Mouse (Mus musculus) neural tube, embryonic 12.5 days (tissue): ENCODE results near the gene Iba57. TPM values are rescaled to one million over a fixed set of nuclear protein-coding genes. Genes with fewer than 3 reads are reported as not detected.
A peak's percentile ranks its signal among the peaks of the same experiment; 100 is the strongest.

Source experiments
- ATAC-seq: fragments of 200-750 bp; cut with Nextera tagmentation; 2 replicates; pipeline ENCODE4 v1.8.0; 2017; ENCODE audit warnings: low read depth, mild to moderate bottlenecking, moderate TSS enrichment, moderate library complexity; ENCODE audit not compliant: low FRiP score
- H3K27ac ChIP-seq: fragments of 300-500 bp; sonication (generic); 2 replicates; pipeline ENCODE4 v1.5.1; 2016
- H3K27me3 ChIP-seq: fragments of 300-500 bp; sonication (generic); replicated peaks from 2 replicates; pipeline ENCODE4 v1.6.1; 2016; ENCODE audit warnings: mild to moderate bottlenecking
- H3K36me3 ChIP-seq: fragments of 300-500 bp; sonication (generic); 2 replicates; pipeline ENCODE4 v1.6.1; 2016; ENCODE audit warnings: mild to moderate bottlenecking
- H3K4me1 ChIP-seq: fragments of 300-500 bp; sonication (generic); 2 replicates; pipeline ENCODE4 v1.6.1; 2016
- H3K4me2 ChIP-seq: fragments of 300-500 bp; sonication (generic); replicated peaks from 2 replicates; pipeline ENCODE4 v1.6.1; 2016; ENCODE audit warnings: mild to moderate bottlenecking
- H3K4me3 ChIP-seq: fragments of 300-500 bp; sonication (generic); 2 replicates; pipeline ENCODE4 v1.5.1; 2016
- H3K9ac ChIP-seq: fragments of 300-500 bp; sonication (generic); 2 replicates; pipeline ENCODE4 v1.6.1; 2016; ENCODE audit warnings: mild to moderate bottlenecking
- H3K9me3 ChIP-seq: fragments of 300-500 bp; sonication (generic); 2 replicates; pipeline ENCODE4 v1.6.1; 2016; ENCODE audit warnings: mild to moderate bottlenecking
- WGBS: fragments of 180-500 bp; shearing (Covaris S2); methylation state at CpG from one replicate; pipeline ENCODE4 v1.1.7; 2016; 5-methylcytosine and 5-hydroxymethylcytosine counted together
- polyA plus RNA-seq: library from polyadenylated mRNA; unstranded; fragments of >200 nt; fragmentation: Nextera tagmentation; extraction: Ambion mirVana; gene quantifications from 2 replicates; pipeline ENCODE4 v1.2.1, GENCODE M21; 2016

Iba57 gene
- polyA plus RNA-seq, 1 experiment from 2014 or later, result 6.5 TPM

DNA sequence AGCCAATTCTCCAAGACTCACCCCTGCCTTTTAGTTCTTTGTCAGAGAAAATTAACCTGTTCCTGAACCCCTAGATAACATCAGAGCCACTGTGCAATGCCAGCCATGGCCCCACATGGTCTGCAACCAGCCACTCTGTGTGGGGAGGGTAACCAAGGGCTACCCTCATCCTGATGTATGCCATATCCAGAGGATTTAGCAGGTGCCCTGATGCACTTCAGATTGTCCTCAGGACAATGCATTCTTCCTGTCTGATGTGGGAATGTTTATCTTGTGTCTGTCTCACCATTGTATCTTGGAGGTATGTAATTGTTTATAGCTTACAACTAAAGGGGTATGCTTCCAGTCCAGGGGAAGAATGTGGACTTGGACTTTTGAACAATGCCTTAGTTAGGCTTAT is 32.7 kb upstream of the Iba57 start:
- H3K36me3 ChIP-seq, result peaks cover 9% of the 10 kb centered on the region; the same call in 1 of the 2 replicates
- H3K27me3 ChIP-seq, result no peaks in the 10 kb centered on the region
- H3K9ac ChIP-seq, result no peak overlapping the region
- ATAC-seq, result no peak
- no peak overlapping the region for H3K4me2 ChIP-seq
- H3K4me1 ChIP-seq, result peaks cover 4% of the 10 kb centered on the region
- H3K4me3 ChIP-seq, result no peak overlapping the region
- no peak overlapping the region for H3K27ac ChIP-seq
- H3K9me3 ChIP-seq, result no peaks in the 10 kb centered on the region

DNA sequence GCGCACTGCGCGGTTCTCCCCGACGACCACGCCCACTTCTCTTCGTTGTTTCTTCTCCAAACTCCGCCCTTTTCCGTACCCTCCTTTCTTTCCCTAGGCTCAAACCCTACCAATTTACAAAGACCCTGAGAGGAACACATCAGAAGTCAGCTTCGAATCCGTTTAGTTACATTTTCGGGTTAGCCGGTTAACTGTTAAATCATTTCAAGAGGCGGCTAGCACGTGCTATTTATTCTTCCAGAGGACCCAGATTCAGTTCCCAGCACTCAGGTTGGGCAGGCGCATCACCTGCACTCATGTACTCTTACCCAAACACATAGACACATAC is 28.5 kb upstream of the Iba57 start, which contains the start of gene Guk1:
Gene Guk1 (minus strand): TSS at position 154 of the 328 bp plus-strand sequence.
- H3K4me1 ChIP-seq, result peaks cover 6% of the 10 kb centered on the region; the same call in 1 of the 2 replicates
- no peaks in the 10 kb centered on the region for H3K9me3 ChIP-seq
- H3K4me2 ChIP-seq, result peak within 1 kb of the TSS; percentile 70
- H3K27me3 ChIP-seq, result no peaks in the 10 kb centered on the region
- peak within 1 kb of the TSS; percentile 38; the same call in 1 of the 2 replicates for H3K27ac ChIP-seq
- H3K9ac ChIP-seq, result peak within 1 kb of the TSS; percentile 64
- H3K4me3 ChIP-seq, result peak within 1 kb of the TSS; percentile 58
- 6% methylated on average over 16 of the region's 16 CpGs for WGBS
- ATAC-seq, result peak; percentile 22
- H3K36me3 ChIP-seq, result no peaks in the 10 kb centered on the region

DNA sequence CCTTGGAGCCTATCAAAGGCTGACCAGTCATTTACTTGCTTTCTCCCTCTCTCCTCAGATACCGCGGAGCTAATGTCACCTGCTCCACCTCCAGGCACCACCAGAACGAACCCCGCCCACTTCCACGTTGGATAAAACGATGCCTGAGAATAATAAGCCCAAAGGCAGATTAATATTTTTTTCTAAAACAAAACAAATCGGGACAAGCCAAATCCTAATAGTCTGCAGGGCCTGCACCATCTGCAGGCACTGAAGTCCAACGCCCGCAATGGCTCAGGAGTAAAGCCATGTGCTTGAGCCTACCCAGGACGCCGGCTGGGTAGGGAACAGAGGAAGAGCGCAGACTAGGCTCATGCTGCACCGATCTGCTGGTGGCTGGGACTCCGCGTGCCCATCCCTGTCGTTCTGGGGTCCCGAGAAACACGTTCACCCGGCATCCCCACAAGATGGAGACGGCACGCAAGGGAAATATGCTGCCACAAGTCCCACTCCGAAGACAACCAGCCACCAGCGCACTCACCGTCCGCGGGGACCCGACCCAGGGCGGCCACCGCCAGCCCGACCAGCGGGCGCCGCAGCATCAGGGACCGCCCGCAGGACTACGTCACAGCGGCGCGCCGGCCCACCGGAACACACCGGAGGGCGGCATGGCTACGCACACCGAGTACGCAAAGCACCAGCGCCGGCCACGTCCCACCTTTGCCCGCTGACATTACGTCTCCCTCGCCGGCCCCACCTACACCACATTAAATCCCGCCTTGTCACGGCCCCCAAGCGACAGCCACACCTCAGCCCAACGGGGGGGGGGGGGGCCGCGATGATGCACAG is 27.9 kb upstream of the Iba57 start:
- Histone ChIP-seq H3K27me3 (no peaks in the 10 kb centered on the region), H3K27ac (peak overlapping the region; percentile 38; the same call in 1 of the 2 replicates), H3K4me2 (peak overlapping the region; percentile 70), H3K9me3 (no peaks in the 10 kb centered on the region), H3K9ac (peak overlapping the region; percentile 64), H3K4me1 (peaks cover 6% of the 10 kb centered on the region; the same call in 1 of the 2 replicates), H3K36me3 (no peaks in the 10 kb centered on the region), H3K4me3 (peak overlapping the region; percentile 58)
- WGBS, result under 1% methylated on average over 59 of the region's 59 CpGs
- peak; percentile 95 for ATAC-seq

DNA sequence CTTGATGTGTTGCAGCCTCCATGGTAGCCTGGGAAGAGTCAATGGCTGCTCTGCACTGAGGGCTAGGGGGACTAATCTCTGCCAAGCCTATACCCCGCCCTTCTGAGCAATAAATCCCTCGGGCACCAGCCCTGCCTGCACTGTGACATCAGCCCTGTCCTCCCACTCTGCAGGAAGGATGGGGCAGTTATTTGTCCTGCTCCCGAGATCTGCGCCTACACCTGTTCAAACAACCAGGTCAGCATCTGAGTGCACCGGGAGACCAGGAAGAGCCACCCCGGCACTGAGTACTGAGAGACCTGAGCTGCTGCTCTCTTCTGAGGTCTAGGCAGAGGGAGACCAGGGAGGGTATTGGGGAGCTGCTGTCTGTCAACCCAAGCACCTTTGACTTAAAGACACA is 24.2 kb upstream of the Iba57 start:
- H3K4me1 ChIP-seq, result peaks cover 6% of the 10 kb centered on the region; the same call in 1 of the 2 replicates
- no peak overlapping the region for H3K27ac ChIP-seq
- no peaks in the 10 kb centered on the region for H3K27me3 ChIP-seq
- H3K9ac ChIP-seq, result no peak overlapping the region
- 68% methylated on average over 6 of the region's 6 CpGs for WGBS
- peaks cover 27% of the 10 kb centered on the region for H3K36me3 ChIP-seq
- no peak for ATAC-seq
- no peak overlapping the region for H3K4me3 ChIP-seq
- no peak overlapping the region for H3K4me2 ChIP-seq
- H3K9me3 ChIP-seq, result no peaks in the 10 kb centered on the region

DNA sequence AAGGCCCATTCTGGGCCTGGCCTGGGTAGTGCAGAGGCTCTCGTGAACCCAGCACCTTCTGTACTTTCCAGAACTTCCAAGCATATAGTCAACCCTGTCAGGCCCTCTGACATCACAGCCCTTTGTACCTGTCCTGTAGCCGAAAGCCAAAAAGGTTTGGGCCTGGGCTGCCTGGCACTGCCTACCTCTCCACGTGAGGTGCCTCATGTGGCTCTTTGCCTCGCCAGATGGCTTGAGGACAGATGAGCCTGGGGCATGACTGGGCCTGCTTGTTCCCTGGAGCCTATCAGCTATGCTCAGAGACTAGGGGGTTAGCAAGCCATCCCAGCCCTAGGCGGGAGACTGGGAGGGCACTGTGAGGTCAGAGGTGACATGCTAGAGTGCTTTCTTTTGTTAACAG is 22.0 kb upstream of the Iba57 start:
- ATAC-seq, result no peak
- Histone ChIP-seq H3K9ac (no peak overlapping the region), H3K27ac (no peak overlapping the region), H3K4me1 (peaks cover 6% of the 10 kb centered on the region; the same call in 1 of the 2 replicates), H3K36me3 (peaks cover 31% of the 10 kb centered on the region), H3K9me3 (no peaks in the 10 kb centered on the region), H3K27me3 (no peaks in the 10 kb centered on the region), H3K4me3 (no peak overlapping the region), H3K4me2 (no peak overlapping the region)
- WGBS, result 83% methylated on average over 5 of the region's 5 CpGs

DNA sequence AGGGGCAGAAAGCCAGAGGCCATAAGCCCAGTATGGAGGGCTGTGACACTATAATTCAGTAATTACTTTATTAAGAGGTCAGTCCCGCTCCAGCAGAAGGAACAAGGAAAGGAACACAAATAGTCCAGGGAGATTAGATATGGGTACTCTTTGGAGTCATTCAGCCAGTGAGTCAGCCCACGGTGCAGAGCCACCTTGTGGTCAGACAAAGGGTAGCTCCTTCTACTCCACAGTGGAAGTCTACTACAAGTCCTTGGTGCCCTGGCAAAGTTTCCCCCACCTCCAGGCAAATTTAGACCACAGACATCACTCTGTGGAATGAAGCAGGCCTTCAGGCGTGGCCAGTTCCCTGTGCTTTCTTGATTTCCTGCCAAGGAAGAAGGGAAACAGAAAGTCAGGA is 20.3 kb upstream of the Iba57 start:
- 0 out of 2 replicates have a peak, but pooled peaks have one; percentile 44 for ATAC-seq
- Histone ChIP-seq H3K36me3 (peaks cover 31% of the 10 kb centered on the region), H3K27ac (no peak overlapping the region), H3K4me1 (no peaks in the 10 kb centered on the region), H3K27me3 (peaks cover 7% of the 10 kb centered on the region), H3K4me2 (no peak overlapping the region), H3K9me3 (no peaks in the 10 kb centered on the region), H3K4me3 (no peak overlapping the region), H3K9ac (no peak overlapping the region)
- WGBS, result 47% methylated on average over 3 of the region's 3 CpGs

DNA sequence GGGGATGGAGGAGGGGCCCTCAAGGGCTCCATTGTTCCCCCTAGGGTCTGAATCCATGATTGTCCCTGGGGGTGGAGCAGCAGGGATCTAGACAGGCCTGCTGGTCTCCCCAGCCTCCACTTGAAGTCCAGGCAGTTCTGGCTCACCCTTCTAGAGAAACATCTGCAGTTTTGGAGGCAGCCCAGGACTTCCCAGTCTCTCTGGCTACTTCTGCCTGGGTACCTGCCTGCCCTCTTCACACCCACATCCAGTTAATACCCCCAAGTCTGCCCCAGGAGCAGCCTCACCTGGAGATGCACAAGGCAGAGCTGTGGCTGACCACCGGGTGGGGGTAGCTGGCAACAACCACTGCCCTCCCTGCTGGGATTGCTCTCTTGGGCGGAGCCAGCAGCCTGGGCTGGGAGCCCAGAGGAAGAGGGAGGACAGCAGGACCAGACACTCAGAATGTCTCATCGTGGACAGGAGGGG is 19.4 kb upstream of the Iba57 start, which contains the start of gene Gjc2:
Gene Gjc2 (minus strand): TSS at position 350 of the 468 bp plus-strand sequence.
- Histone ChIP-seq H3K9ac (no peak within 1 kb of the TSS), H3K4me3 (no peak within 1 kb of the TSS), H3K4me2 (no peak within 1 kb of the TSS), H3K9me3 (no peaks in the 10 kb centered on the region), H3K36me3 (peaks cover 31% of the 10 kb centered on the region), H3K4me1 (no peaks in the 10 kb centered on the region), H3K27me3 (peaks cover 16% of the 10 kb centered on the region), H3K27ac (no peak within 1 kb of the TSS)
- 39% methylated on average over 3 of the region's 3 CpGs for WGBS
- no peak for ATAC-seq

DNA sequence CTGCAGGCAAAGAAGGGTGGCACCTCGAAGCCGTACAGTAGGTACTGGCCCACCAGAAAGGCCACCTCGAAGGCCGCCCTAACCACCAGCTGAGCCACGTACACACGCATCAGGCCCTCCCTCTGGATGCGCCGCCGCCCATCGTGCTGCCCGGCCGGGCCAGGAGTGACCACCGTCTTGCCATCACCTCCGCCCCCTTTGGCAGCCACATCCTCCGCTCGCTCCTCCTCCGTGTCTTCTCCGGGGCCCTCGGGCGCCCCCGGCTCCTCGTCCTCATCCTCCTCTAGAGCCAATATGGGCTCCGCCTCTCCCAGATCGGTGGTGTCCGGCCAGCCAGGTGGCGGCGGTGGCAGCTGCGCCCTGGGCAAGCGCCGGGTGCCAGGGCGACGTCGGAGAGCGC is 13.4 kb upstream of the Iba57 start:
- 0 out of 2 replicates have a peak, but pooled peaks cover 3% of the 10 kb centered on the region for H3K4me1 ChIP-seq
- 0 out of 2 replicates have a peak overlapping the region, but pooled peaks have one; percentile 25 for H3K4me2 ChIP-seq
- H3K36me3 ChIP-seq, result no peaks in the 10 kb centered on the region
- H3K27me3 ChIP-seq, result peaks cover 55% of the 10 kb centered on the region
- no peaks in the 10 kb centered on the region for H3K9me3 ChIP-seq
- WGBS, result 8% methylated on average over 34 of the region's 34 CpGs
- H3K27ac ChIP-seq, result no peak overlapping the region
- H3K9ac ChIP-seq, result no peak overlapping the region
- no peak overlapping the region for H3K4me3 ChIP-seq
- no peak for ATAC-seq

DNA sequence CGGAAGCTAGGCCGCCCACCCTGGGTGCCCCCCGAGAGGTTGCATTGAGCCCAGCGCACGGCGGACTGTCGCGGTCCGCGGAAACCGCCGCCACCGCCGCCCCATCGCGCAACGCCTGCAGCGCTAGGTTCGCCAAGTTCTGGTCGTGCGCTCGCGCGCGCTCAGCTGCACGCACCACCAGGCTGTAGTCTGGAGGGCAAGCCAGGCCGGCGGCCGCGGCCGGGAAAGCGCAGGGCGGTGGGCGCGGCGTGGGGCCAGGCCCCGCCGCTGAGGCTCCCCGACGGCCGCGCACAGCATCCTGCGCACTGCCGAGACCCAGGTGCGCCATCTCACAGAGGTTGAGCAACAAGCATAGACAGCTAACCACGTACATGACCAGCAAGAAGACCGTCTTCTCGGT is 12.9 kb upstream of the Iba57 start:
- WGBS, result 3% methylated on average over 48 of the region's 48 CpGs
- H3K4me3 ChIP-seq, result peak overlapping the region; percentile 9; the same call in 1 of the 2 replicates
- H3K36me3 ChIP-seq, result no peaks in the 10 kb centered on the region
- peak overlapping the region; percentile 25; the same call in 1 of the 2 replicates for H3K4me2 ChIP-seq
- 0 out of 2 replicates have a peak, but pooled peaks cover 3% of the 10 kb centered on the region for H3K4me1 ChIP-seq
- H3K27ac ChIP-seq, result no peak overlapping the region
- no peak overlapping the region for H3K9ac ChIP-seq
- ATAC-seq, result no peak
- peaks cover 55% of the 10 kb centered on the region for H3K27me3 ChIP-seq
- no peaks in the 10 kb centered on the region for H3K9me3 ChIP-seq

DNA sequence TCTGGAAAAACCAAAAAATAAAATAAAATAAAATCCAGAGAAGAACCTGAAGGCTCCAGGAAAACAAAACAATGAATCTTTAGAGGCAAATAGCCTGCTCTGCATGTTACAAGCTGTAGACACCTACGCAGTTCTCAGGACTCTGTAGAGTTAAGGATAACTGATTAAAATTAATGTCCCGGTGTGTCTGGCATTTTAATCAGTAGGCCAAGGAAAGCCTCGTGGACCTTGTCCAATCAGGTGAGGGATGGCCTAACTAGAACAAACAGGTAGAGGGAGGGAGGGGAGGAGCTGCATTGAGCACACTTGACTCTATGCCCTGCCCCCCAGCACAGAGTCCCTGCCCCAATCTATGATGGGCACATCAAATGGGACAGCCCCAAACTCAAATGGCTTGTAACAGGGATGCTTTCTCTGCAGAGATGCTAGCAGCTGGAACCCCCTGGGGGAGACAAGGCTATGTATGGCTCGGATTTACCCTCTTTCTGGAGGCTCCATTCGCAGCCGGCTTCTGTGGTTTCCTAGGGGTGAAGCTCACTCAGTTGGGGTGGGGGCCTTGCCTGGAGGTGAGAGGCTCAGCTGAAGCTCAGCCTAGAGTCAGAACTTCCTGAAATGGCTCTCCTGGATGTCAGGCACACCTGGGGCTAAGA is 10.8 kb upstream of the Iba57 start:
- Histone ChIP-seq H3K9me3 (no peaks in the 10 kb centered on the region), H3K27ac (no peak overlapping the region), H3K9ac (no peak overlapping the region), H3K4me2 (no peak overlapping the region), H3K4me1 (0 out of 2 replicates have a peak, but pooled peaks cover 3% of the 10 kb centered on the region), H3K27me3 (peaks cover 57% of the 10 kb centered on the region), H3K4me3 (no peak overlapping the region), H3K36me3 (no peaks in the 10 kb centered on the region)
- ATAC-seq, result no peak
- 55% methylated on average over 6 of the region's 6 CpGs for WGBS

DNA sequence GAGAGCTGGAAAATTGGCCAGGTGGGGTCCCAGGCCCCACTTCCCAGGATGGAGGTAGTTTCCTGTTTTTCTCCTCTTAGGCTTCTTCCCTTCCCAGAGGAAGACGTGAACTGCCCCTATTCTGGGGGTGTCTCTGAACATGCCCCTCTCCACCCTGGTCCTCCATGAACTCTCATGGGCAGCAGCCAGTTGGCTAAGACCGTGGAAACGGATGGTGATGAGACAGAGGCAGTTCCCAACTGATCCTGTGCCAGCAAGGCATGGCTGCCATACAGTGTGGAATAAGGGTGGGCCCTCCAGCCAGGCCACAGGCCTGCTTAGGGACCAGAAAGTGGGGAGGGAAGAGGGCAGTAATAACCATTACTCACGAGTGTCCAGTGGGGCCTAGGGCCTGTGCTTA is 7.0 kb upstream of the Iba57 start:
- H3K4me1 ChIP-seq, result no peaks in the 10 kb centered on the region
- 70% methylated on average over 4 of the region's 4 CpGs for WGBS
- H3K9ac ChIP-seq, result no peak overlapping the region
- no peak overlapping the region for H3K4me3 ChIP-seq
- H3K27me3 ChIP-seq, result peaks cover 20% of the 10 kb centered on the region
- ATAC-seq, result no peak
- H3K27ac ChIP-seq, result no peak overlapping the region
- H3K4me2 ChIP-seq, result no peak overlapping the region
- no peaks in the 10 kb centered on the region for H3K36me3 ChIP-seq
- no peaks in the 10 kb centered on the region for H3K9me3 ChIP-seq

DNA sequence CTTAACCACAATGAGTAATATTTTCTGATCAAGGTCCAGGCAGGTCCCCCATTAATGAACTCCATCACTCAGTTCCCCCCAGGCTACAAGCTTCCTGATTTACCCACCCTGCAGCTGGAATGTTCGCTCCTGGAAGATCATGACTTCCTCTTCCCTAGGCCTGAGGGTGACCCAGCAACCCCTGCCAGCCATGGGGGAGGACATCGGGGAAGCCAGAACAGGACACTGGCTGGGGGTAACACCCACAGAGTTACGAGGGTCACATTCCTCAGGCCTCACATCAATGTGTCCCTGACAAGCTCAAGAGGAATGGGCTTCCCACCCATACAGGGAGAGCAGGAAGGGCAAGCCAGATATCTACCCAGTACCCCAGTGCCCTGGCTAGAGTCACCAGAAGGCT is 6.3 kb upstream of the Iba57 start:
- 62% methylated on average over 3 of the region's 3 CpGs for WGBS
- no peak overlapping the region for H3K27ac ChIP-seq
- no peaks in the 10 kb centered on the region for H3K36me3 ChIP-seq
- H3K4me2 ChIP-seq, result no peak overlapping the region
- no peak overlapping the region for H3K9ac ChIP-seq
- peaks cover 13% of the 10 kb centered on the region for H3K27me3 ChIP-seq
- ATAC-seq, result no peak
- no peaks in the 10 kb centered on the region for H3K4me1 ChIP-seq
- no peaks in the 10 kb centered on the region for H3K9me3 ChIP-seq
- H3K4me3 ChIP-seq, result no peak overlapping the region
